Comparison of ENCODE assay signal across 8 mouse cellular contexts in genomic region chr6:114875018-114875558, GRCm38 (mm10).
A peak's percentile ranks its signal among the peaks of the same experiment; 100 is the strongest.
DNase-seq lines count a peak whose midpoint lies in the region; ATAC-seq and TF ChIP-seq lines count a peak whose summit lies in the region.

No protein-coding gene starts in this region.

- peak; percentile 91 for DNase-seq in MEL-GATA-1-ER (ENCODE audit: extremely low read depth, low read depth)
- peak; percentile 87 to 89 for DNase-seq in cerebellum, adult 2 months
- DNase-seq in forebrain, postnatal 0 days, result peak; percentile 94
- DNase-seq in heart, postnatal 4 days, result peak; percentile 96
- DNase-seq in layer of hippocampus, adult 8-10 months (ENCODE audit: low spot score in 2 of 2), result peak; percentile 90 to 91
- DNase-seq in lung, embryonic 14.5 days, result peak; percentile 97
- peak; percentile 75 to 82 for DNase-seq in thymus, adult 18-20 months

- 1% methylated on average over 18 of the region's 18 CpGs for WGBS in cerebellum, adult 2 months
- 0% methylated on average over 18 of the region's 18 CpGs for WGBS in forebrain, postnatal 0 days
- 0% methylated on average over 18 of the region's 18 CpGs for WGBS in lung, embryonic 14.5 days

- TF ChIP-seq CTCF in cerebellum, adult 2 months (IDR thresholded peaks at IDR 0.05; ENCODE audit: borderline replicate concordance, insufficient read depth, low read depth, low read length), result no peak
- TF ChIP-seq CTCF in forebrain, postnatal 0 days (IDR thresholded peaks at IDR 0.05; ENCODE audit: low read depth), result no peak
- TF ChIP-seq CTCF in lung, embryonic 14.5 days (IDR thresholded peaks at IDR 0.05; ENCODE audit: low read depth), result no peak

- no peaks in the 10 kb centered on the region for H3K9me3 ChIP-seq in forebrain, postnatal 0 days (ENCODE audit: low read length)
- H3K9me3 ChIP-seq in lung, embryonic 14.5 days (ENCODE audit: low read depth, low read length), result no peaks in the 10 kb centered on the region

- no peaks in the 10 kb centered on the region for H3K36me3 ChIP-seq in forebrain, postnatal 0 days (ENCODE audit: insufficient read depth)
- H3K36me3 ChIP-seq in lung, embryonic 14.5 days (ENCODE audit: insufficient read depth), result peaks cover 16% of the 10 kb centered on the region; the same call in 1 of the 2 replicates

- peak overlapping the region; percentile 62 for H3K9ac ChIP-seq in forebrain, postnatal 0 days
- H3K9ac ChIP-seq in lung, embryonic 14.5 days, result peak overlapping the region; percentile 72

- peak; percentile 93 for ATAC-seq in forebrain, postnatal 0 days
- ATAC-seq in lung, embryonic 14.5 days (ENCODE audit: insufficient read depth), result peak; percentile 90
- peak; percentile 69 for ATAC-seq in neutrophil, adult 5-6 weeks (ENCODE audit: extremely low read depth, insufficient number of reproducible peaks, low FRiP score, poor library complexity, severe bottlenecking)

- H3K4me3 ChIP-seq in cerebellum, adult 2 months (replicated peaks; ENCODE audit: insufficient read depth, low read depth, low read length), result peak overlapping the region; percentile 73
- H3K4me3 ChIP-seq in forebrain, postnatal 0 days (ENCODE audit: low read depth, low read length), result peak overlapping the region; percentile 33
- H3K4me3 ChIP-seq in lung, embryonic 14.5 days (ENCODE audit: low read depth, low read length), result peak overlapping the region; percentile 48

- TF ChIP-seq POLR2A in cerebellum, adult 2 months (IDR thresholded peaks at IDR 0.05; ENCODE audit: borderline replicate concordance, insufficient read depth, low read length), result peak; percentile 34; the same call in 1 of the 2 replicates

- H3K4me2 ChIP-seq in forebrain, postnatal 0 days (ENCODE audit: low read depth), result peak overlapping the region; percentile 64
- H3K4me2 ChIP-seq in lung, embryonic 14.5 days, result peak overlapping the region; percentile 95

- peaks cover 21% of the 10 kb centered on the region for H3K4me1 ChIP-seq in cerebellum, adult 2 months (ENCODE audit: control insufficient read depth, insufficient read depth, low read length)
- H3K4me1 ChIP-seq in forebrain, postnatal 0 days (ENCODE audit: insufficient read depth), result peaks cover 40% of the 10 kb centered on the region
- peaks cover 70% of the 10 kb centered on the region for H3K4me1 ChIP-seq in lung, embryonic 14.5 days (ENCODE audit: insufficient read depth)

- no peaks in the 10 kb centered on the region for H3K27me3 ChIP-seq in cerebellum, adult 2 months (ENCODE audit: control insufficient read depth, insufficient read depth, low read length)
- no peaks in the 10 kb centered on the region for H3K27me3 ChIP-seq in forebrain, postnatal 0 days (ENCODE audit: insufficient read depth, low read length)
- no peaks in the 10 kb centered on the region for H3K27me3 ChIP-seq in lung, embryonic 14.5 days (ENCODE audit: insufficient read depth, low read length)

- H3K27ac ChIP-seq in cerebellum, adult 2 months (ENCODE audit: insufficient read depth, low read length), result peak overlapping the region; percentile 68
- peak overlapping the region; percentile 95 for H3K27ac ChIP-seq in forebrain, postnatal 0 days (ENCODE audit: low read depth, low read length)
- H3K27ac ChIP-seq in lung, embryonic 14.5 days (ENCODE audit: low read depth), result peak overlapping the region; percentile 98

Comparison
In these comparisons a context has a peak if more than half of its experiments do, and no peak if none do; other contexts are left out.
1. Peak in every context shown above with its lines: DNase-seq, ATAC-seq, H3K4me3 ChIP-seq and H3K27ac ChIP-seq.